Mouse (Mus musculus): ENCODE data around the gene 1700017D01Rik. TPM values are rescaled to one million over a fixed set of nuclear protein-coding genes. Genes with fewer than 3 reads are reported as not detected.
"Not testable (repeated sequence)": the region's sequence is repeated elsewhere in the genome, so short reads cannot be mapped to it uniquely, and the experiment has no call there.

Gene 1700017D01Rik
- total RNA-seq, 2 experiments from 2014 or later = not detected

DNA sequence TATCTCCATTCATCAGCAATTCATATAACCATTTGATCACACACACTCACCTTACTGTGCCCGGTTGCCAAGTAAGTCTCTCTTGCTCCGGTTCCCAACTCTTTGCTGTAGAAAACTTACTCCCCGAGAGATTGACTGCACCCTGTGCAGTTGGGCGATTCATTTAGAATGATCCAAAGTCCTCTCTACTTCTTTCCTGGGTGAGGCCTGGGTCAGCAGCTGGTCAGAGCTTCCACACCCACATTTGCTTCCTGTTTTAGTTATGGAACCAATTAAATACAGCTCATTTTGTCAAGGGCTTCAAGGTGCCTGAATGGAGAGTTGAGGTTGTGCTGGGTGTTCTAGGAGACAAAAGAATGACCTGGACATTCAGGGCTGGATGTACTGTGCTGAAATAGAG is 49.7 kb downstream of the 1700017D01Rik start, which contains the start of gene Ms4a8a:
Gene Ms4a8a (minus strand): TSS at position 169 of the 400 bp plus-strand sequence.
- H3K27ac ChIP-seq = no peak within 1 kb of the TSS
- intact Hi-C loops (cut with DNase I) = no loop called here
- no peak within 1 kb of the TSS for H3K4me3 ChIP-seq
- no peak for DNase-seq (ENCODE audit: extremely low spot score in 1 of 2, low spot score in 2 of 2)
- no peak for TF ChIP-seq CTCF (IDR thresholded peaks at IDR 0.05)

DNA sequence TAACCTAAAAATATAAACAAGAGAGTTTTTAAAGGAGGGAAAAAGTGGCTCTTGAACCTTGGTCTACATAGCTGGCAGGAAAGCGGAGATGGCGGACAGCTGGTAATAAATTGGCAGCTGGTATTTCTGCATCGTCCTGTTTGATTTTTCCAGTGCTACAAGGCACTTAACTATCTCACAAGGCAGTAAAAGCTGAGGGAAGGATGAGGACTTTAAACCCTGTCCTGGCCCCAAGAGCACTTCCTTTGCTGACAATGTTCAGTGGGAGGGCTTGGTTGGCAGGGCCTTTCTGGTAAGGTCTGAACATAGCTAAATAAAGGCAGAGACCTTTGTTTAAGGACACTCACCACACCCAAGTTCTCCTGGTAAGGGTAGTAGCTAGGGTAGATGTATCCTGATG is 60.3 kb downstream of the 1700017D01Rik start:
- intact Hi-C loops (cut with DNase I) = no loop called here
- H3K27ac ChIP-seq = no peak overlapping the region
- H3K4me3 ChIP-seq = no peak overlapping the region
- TF ChIP-seq CTCF (IDR thresholded peaks at IDR 0.05) = no peak
- no peak for DNase-seq (ENCODE audit: extremely low spot score in 1 of 2, low spot score in 2 of 2)

DNA sequence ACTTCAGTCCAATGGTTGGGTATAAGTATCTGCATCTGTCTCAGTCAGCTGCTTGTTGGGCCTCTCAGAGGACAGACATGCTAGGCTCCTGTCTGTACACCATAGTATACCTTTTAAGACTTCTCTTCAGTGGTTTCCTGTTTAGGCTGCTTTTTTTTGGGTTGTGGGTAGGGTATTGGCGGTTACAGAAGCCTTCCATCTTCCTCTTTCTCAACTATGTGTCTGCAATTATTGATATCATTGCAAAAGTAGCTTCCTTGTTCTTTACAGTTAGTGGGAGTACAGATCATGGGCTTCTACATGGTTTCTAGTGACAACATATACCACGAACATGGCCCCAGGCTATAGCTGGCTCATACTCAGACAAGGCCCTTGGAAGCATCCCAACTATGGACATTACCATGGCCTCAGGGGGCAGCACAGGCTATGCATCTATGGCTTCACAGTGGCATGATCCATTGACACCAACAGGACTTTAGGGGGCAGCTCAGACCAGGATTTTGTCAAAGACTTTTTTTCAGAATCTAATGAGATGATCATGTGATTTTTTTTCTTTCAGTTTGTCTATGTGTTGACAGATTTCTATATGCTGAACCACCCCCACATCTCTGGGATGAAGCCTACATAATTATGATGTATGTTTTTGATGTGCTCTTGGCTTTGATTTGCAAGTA is 65.3 kb downstream of the 1700017D01Rik start:
- TF ChIP-seq CTCF (IDR thresholded peaks at IDR 0.05) = no peak
- intact Hi-C loops (cut with DNase I) = no loop called here
- no peak overlapping the region for H3K4me3 ChIP-seq
- H3K27ac ChIP-seq = no peak overlapping the region
- no peak for DNase-seq (ENCODE audit: extremely low spot score in 1 of 2, low spot score in 2 of 2)

DNA sequence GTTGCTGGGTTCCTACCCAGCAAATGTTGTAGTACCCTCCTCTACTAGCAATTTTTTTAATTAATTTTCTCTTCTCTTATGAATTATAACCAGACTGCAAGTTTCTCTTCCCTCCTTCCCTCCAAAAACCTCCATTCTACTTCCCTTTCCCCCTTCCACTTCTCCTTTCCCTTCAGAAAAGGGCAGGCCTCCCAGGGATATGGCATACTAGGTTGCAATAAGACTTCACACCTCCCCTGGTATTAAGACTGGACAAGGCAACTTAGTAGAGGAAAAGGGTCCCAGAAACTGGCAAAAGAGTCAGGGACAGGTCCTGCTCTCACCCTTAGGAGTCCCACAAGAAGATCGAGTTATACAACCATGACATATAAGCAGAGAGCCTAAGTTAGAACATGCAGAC is 69.8 kb downstream of the 1700017D01Rik start:
- TF ChIP-seq CTCF (IDR thresholded peaks at IDR 0.05) = no peak
- Histone ChIP-seq H3K4me3 (no peak overlapping the region), H3K27ac (no peak overlapping the region)
- no peak for DNase-seq (ENCODE audit: extremely low spot score in 1 of 2, low spot score in 2 of 2)
- intact Hi-C loops (cut with DNase I) = no loop called here

DNA sequence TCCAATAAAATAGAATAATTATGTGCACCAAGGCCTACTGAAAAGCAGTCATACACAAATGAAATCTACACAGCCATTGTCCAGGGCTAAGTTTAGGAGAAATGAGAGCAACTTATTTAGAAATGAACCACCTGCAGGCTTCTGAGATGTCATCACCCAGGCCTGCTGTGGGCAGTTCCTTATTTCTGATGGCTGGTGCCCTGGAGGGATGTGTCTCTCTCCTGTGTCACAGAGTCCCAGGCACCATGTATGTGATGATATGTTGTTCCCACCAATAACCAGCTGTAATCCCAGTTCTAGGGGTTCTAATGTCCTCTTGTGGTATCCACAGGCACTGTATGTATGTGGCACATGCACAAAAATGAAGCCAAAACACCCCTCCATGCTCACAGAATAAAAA is 70.7 kb downstream of the 1700017D01Rik start:
- intact Hi-C loops (cut with DNase I) = no loop called here
- H3K27ac ChIP-seq = no peak overlapping the region
- no peak for DNase-seq (ENCODE audit: extremely low spot score in 1 of 2, low spot score in 2 of 2)
- no peak overlapping the region for H3K4me3 ChIP-seq
- TF ChIP-seq CTCF (IDR thresholded peaks at IDR 0.05) = no peak

DNA sequence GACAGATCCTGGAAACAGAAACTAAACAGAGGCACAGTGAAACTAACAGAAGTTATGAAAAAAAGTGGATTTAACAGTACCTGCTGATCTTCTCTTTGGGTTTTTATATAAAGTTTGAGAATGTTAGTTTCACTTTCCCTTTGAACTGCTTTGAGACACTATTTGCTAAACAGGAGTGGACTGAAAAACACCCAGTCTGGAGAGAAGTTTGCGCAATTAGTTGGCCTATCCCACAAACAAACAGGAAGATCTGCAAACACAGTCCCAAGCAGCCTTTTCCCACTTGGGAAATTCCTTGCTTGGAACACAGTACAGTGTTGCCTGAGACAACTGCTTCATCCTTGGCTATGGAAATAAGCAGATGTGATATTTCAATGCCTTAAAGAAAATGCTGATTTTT is 75.0 kb downstream of the 1700017D01Rik start:
- H3K4me3 ChIP-seq; H3K27ac ChIP-seq; DNase-seq (ENCODE audit: extremely low spot score in 1 of 2, low spot score in 2 of 2); intact Hi-C loops (cut with DNase I): not testable (repeated sequence)

DNA sequence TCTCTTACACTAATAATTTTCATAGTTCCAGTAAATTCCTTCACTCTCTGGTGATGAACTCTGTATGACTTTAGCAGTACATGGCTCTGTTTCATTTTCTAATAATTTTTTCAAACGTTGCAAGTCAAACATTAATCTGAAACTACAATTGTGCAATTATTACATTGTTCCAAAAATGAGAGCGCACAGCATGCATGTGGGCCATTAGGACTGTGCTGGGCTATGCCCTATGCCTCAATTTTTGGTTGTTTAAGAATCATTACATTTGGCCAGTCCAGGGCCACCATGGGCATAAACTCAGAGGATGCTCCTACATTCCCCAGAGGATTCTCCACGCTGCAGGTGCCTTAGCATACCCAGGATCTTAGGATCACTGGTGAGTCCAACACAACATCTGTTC is 77.4 kb downstream of the 1700017D01Rik start:
- intact Hi-C loops (cut with DNase I) = no loop called here
- no peak for DNase-seq (ENCODE audit: extremely low spot score in 1 of 2, low spot score in 2 of 2)
- TF ChIP-seq CTCF (IDR thresholded peaks at IDR 0.05) = no peak
- Histone ChIP-seq H3K27ac (no peak overlapping the region), H3K4me3 (no peak overlapping the region)

DNA sequence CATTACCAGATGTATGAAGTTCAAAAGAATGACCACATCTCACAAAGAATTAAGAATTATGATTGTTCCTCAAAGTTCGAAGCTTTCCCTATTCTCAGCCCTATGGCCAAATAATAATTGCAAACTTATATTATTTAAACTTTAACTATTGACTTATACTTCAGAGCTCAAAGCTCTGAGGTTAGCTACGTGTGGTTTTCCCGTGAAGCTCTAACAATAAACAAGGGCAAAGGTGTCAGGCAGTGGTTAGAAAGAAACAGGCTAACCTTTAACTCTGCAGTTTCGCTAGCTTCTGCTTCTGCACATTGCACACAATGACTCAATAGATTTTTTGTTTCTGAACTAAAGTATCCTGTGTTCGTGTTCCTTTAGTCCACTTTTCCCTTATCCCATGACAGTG is 77.8 kb downstream of the 1700017D01Rik start:
- no peak overlapping the region for H3K27ac ChIP-seq
- TF ChIP-seq CTCF (IDR thresholded peaks at IDR 0.05) = no peak
- no peak overlapping the region for H3K4me3 ChIP-seq
- DNase-seq (ENCODE audit: extremely low spot score in 1 of 2, low spot score in 2 of 2) = no peak
- intact Hi-C loops (cut with DNase I) = no loop called here

DNA sequence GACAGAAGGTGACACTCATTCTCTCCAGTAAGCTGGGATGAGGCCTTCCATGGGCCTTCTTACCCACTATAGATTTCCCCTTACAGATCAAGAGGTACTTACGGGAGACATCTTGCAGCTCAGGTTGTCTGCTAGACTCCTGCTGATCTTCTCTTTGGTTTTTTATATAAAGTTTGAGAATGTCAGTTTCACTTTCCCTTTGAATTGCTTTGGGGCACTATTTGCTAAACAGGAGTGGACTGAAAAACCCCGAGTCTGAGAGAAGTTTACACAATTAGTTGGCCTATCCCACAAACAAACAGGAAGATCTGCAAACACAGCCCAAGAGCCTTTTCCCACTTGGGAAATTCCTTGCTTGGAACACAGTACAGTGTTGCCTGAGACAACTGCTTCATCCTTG is 80.4 kb downstream of the 1700017D01Rik start:
- Histone ChIP-seq H3K4me3 (no peak overlapping the region), H3K27ac (no peak overlapping the region)
- no peak for DNase-seq (ENCODE audit: extremely low spot score in 1 of 2, low spot score in 2 of 2)
- intact Hi-C loops (cut with DNase I) = no loop called here
- no peak for TF ChIP-seq CTCF (IDR thresholded peaks at IDR 0.05)

DNA sequence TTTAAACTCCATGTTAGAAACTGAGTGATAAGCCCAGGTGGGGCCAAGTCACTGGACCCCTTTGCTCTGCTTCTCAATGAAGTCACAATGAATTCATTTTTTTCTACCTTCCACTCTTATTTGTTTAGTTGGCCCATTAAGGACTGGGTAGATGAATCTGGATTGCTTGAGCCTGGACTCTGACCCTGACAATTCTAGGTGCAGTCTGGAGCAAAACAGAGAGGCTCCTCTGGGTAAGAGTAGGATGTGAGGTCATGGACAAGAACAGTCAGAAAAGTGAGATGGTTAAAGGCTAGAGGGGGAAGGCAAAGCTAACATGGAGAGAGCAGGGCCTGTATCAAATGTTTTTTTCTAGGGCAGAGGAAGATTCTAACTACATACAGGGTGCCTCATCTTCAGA is 81.2 kb downstream of the 1700017D01Rik start:
- intact Hi-C loops (cut with DNase I) = loop anchor here (10.0 kb wide), 1 partner anchor 295 kb away; no protein-coding TSS in a partner anchor
- H3K4me3 ChIP-seq = no peak overlapping the region

DNA sequence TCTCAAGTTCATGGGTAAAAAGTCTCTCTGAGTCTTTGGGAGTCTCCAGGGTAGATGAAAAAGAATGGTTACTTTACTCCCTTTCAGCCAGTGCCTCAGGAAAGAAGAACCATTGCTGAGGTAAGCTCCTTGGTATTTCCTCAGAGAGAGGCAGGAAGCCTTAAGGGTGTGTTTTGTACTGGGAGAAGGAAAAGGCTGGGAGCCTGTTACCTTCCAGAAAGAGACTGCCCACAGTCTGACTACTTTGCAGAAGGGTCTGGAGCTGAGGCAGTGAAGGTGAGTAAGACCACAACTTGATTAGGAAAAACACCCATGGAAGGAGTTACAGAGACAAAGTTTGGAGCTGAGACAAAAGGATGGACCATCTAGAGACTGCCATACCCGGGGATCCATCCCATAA is 82.2 kb downstream of the 1700017D01Rik start:
- no peak for DNase-seq (ENCODE audit: extremely low spot score in 1 of 2, low spot score in 2 of 2)
- Histone ChIP-seq H3K4me3 (no peak overlapping the region), H3K27ac (no peak overlapping the region)
- TF ChIP-seq CTCF (IDR thresholded peaks at IDR 0.05) = no peak
- intact Hi-C loops (cut with DNase I) = loop anchor here (10.0 kb wide), 1 partner anchor 296 kb away; no protein-coding TSS in a partner anchor

More for the DNA sequence above, 81.2 kb downstream of the 1700017D01Rik start:
- DNase-seq (ENCODE audit: extremely low spot score in 1 of 2, low spot score in 2 of 2) = no peak
- H3K27ac ChIP-seq = no peak overlapping the region
- no peak for TF ChIP-seq CTCF (IDR thresholded peaks at IDR 0.05)

DNA sequence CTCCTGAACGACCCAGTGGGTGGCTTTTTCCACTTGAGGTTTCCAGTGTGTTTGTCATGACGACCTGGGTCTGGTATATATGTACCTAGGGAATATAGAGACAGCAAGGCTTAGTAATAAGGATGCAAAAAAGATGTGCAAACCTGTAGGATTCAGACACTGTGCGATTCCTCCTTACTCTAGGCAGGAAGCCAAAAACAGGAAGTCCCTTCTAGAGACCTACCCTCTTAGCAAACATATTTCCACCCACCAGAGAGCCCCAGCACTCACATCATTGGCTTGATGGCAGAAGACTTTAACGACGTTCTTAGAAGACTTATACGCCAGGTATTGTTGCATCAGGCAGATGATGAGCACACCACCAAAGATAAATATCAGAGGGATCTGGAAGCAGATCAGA is 82.7 kb downstream of the 1700017D01Rik start:
- H3K27ac ChIP-seq = no peak overlapping the region
- intact Hi-C loops (cut with DNase I) = loop anchor here (10.0 kb wide), 1 partner anchor 297 kb away; no protein-coding TSS in a partner anchor
- H3K4me3 ChIP-seq = no peak overlapping the region
- DNase-seq (ENCODE audit: extremely low spot score in 1 of 2, low spot score in 2 of 2) = no peak
- TF ChIP-seq CTCF (IDR thresholded peaks at IDR 0.05) = no peak

Other genes with a start within 250 kb of the 1700017D01Rik start
- 10 to 100 TPM; 49.5 to 50.2 TPM for gene Tmem109, start 248.9 kb downstream of the 1700017D01Rik start, total RNA-seq (2021)
- gene Prpf19, start 235.6 kb downstream of the 1700017D01Rik start, total RNA-seq (2021) = 100 to 1,000 TPM; 195 to 208 TPM
- not detected for gene Zp1, start 210.2 kb downstream of the 1700017D01Rik start, total RNA-seq (2021)
- under 1 TPM; 0.14 to 0.30 TPM for gene Ptgdr2, start 193.7 kb downstream of the 1700017D01Rik start, total RNA-seq (2021)
- 10 to 100 TPM in 1 of 2 experiments, 1 to 10 TPM in 1; 7.8 to 10.6 TPM for gene Ccdc86, start 181.6 kb downstream of the 1700017D01Rik start, total RNA-seq (2021)
- gene Ms4a10, start 156.2 kb downstream of the 1700017D01Rik start, total RNA-seq (2021) = not detected
- not detected for gene Ms4a15, start 137.6 kb downstream of the 1700017D01Rik start, total RNA-seq (2021)
- gene Ms4a18, start 112.8 kb downstream of the 1700017D01Rik start, total RNA-seq (2021) = not detected
- not detected for gene Ms4a8a, start 49.8 kb downstream of the 1700017D01Rik start, total RNA-seq (2021)
- gene 1700025F22Rik, start 34.4 kb upstream of the 1700017D01Rik start, total RNA-seq (2021) = not detected
- gene Ms4a13, start 65.9 kb upstream of the 1700017D01Rik start, total RNA-seq (2021) = not detected
- gene Ms4a12, start 101.6 kb upstream of the 1700017D01Rik start, total RNA-seq (2021) = not detected
- not detected for gene Ms4a1, start 135.4 kb upstream of the 1700017D01Rik start, total RNA-seq (2021)
- not detected for gene Ms4a5, start 153.0 kb upstream of the 1700017D01Rik start, total RNA-seq (2021)
- gene Ms4a14, start 183.6 kb upstream of the 1700017D01Rik start, total RNA-seq (2021) = not detected
- gene Ms4a7, start 205.3 kb upstream of the 1700017D01Rik start, total RNA-seq (2021) = under 1 TPM; 0.42 to 0.77 TPM
- gene Ms4a4a, start 244.6 kb upstream of the 1700017D01Rik start, total RNA-seq (2021) = 1 to 10 TPM in 1 of 2 experiments, under 1 TPM in 1; 0.57 to 1.6 TPM